Mouse (Mus musculus) ES-E14 (cell line): ENCODE measurements around the gene Rcc2.

Source experiments
- CHD2 ChIP-seq: IDR thresholded peaks from 2 replicates; pipeline ENCODE4 v1.6.1; 2014; ENCODE audit warnings: mild to moderate bottlenecking, low read depth, low read length, inconsistent platforms
- HCFC1 ChIP-seq: IDR thresholded peaks from 2 replicates; pipeline ENCODE4 v1.6.1; 2012; ENCODE audit warnings: low read length, inconsistent platforms, borderline replicate concordance; ENCODE audit not compliant: insufficient read depth
- MAFK ChIP-seq: IDR thresholded peaks from 2 replicates; pipeline ENCODE4 v1.6.1; 2014; ENCODE audit warnings: mild to moderate bottlenecking, low read depth, low read length, inconsistent platforms; ENCODE audit not compliant: insufficient read depth
- ZC3H11A ChIP-seq: IDR thresholded peaks from 2 replicates; pipeline ENCODE4 v1.6.1; 2012; ENCODE audit warnings: low read depth, mild to moderate bottlenecking, inconsistent platforms, low read length, borderline replicate concordance
- ZNF384 ChIP-seq: IDR thresholded peaks from 2 replicates; pipeline ENCODE4 v1.6.1; 2012; ENCODE audit warnings: low read depth, low read length, inconsistent platforms

- no peak for TF ChIP-seq ZC3H11A
- TF ChIP-seq HCFC1: no peak
- no peak for TF ChIP-seq ZNF384
- TF ChIP-seq MAFK: no peak
- no peak for TF ChIP-seq CHD2
Measured at GRCm38 (mm10) chr4:140726907-140727306, 26.6 kb downstream of the Rcc2 start.
